Comparison of ENCODE assay signal across 10 mouse cellular contexts in genomic region chr1:87273514-87273942, GRCm38 (mm10). TPM values are rescaled to one million over a fixed set of nuclear protein-coding genes. Genes with fewer than 3 reads are reported as not detected.
DNase-seq lines count a peak whose midpoint lies in the region; ATAC-seq and TF ChIP-seq lines count a peak whose summit lies in the region.
"Had no signal": no experiment of that assay in that cellular context is flagged by ENCODE, and none has a peak within 500 bp of the region (broad histone marks: within the 10 kb centered on the region; RNA-seq: fewer than 3 reads in every experiment).

No protein-coding gene starts in this region.

- peak; percentile 73 for ATAC-seq in forebrain, postnatal 0 days
- ATAC-seq in midbrain, embryonic 16.5 days = peak; percentile 52
- no peak for ATAC-seq in midbrain, embryonic 15.5 days (replicated peaks)
- ATAC-seq in granulocyte monocyte progenitor cell, adult 5-6 weeks (replicated peaks; ENCODE audit: poor library complexity, severe bottlenecking) = no peak

- H3K27ac ChIP-seq in forebrain, postnatal 0 days (ENCODE audit: low read depth, low read length) = no peak overlapping the region
- no peak overlapping the region for H3K27ac ChIP-seq in forebrain, embryonic 10.5 days
- H3K27ac ChIP-seq in midbrain, embryonic 16.5 days (ENCODE audit: low read length) = no peak overlapping the region
- no peak overlapping the region for H3K27ac ChIP-seq in midbrain, embryonic 15.5 days
- peak overlapping the region; percentile 10; the same call in 1 of the 2 replicates for H3K27ac ChIP-seq in embryonic facial prominence, embryonic 10.5 days (replicated peaks)
- H3K27ac ChIP-seq: macrophage; stomach, embryonic 15.5 days had no signal

- no peaks in the 10 kb centered on the region for H3K4me1 ChIP-seq in forebrain, postnatal 0 days (ENCODE audit: insufficient read depth)
- peaks cover 42% of the 10 kb centered on the region for H3K4me1 ChIP-seq in forebrain, embryonic 10.5 days
- H3K4me1 ChIP-seq in midbrain, embryonic 16.5 days (ENCODE audit: control insufficient read depth, insufficient read depth, low read length) = no peaks in the 10 kb centered on the region
- peaks cover 8% of the 10 kb centered on the region; the same call in 1 of the 2 replicates for H3K4me1 ChIP-seq in midbrain, embryonic 15.5 days
- H3K4me1 ChIP-seq in embryonic facial prominence, embryonic 10.5 days = peaks cover 38% of the 10 kb centered on the region

- no peak overlapping the region for H3K9ac ChIP-seq in forebrain, postnatal 0 days
- no peak overlapping the region for H3K9ac ChIP-seq in midbrain, embryonic 16.5 days (ENCODE audit: low read depth, low read length)
- H3K9ac ChIP-seq in midbrain, embryonic 15.5 days = no peak overlapping the region
- H3K9ac ChIP-seq: stomach, embryonic 15.5 days had no signal

- H3K9me3 ChIP-seq in forebrain, postnatal 0 days (ENCODE audit: low read length) = no peaks in the 10 kb centered on the region
- no peaks in the 10 kb centered on the region for H3K9me3 ChIP-seq in forebrain, embryonic 10.5 days
- no peaks in the 10 kb centered on the region for H3K9me3 ChIP-seq in midbrain, embryonic 16.5 days (replicated peaks; ENCODE audit: control insufficient read depth, low read length, poor library complexity, severe bottlenecking)
- no peaks in the 10 kb centered on the region for H3K9me3 ChIP-seq in midbrain, embryonic 15.5 days
- H3K9me3 ChIP-seq in embryonic facial prominence, embryonic 10.5 days = no peaks in the 10 kb centered on the region
- H3K9me3 ChIP-seq: stomach, embryonic 15.5 days had no signal

- H3K4me3 ChIP-seq in forebrain, postnatal 0 days (ENCODE audit: low read depth, low read length) = no peak overlapping the region
- no peak overlapping the region for H3K4me3 ChIP-seq in forebrain, embryonic 10.5 days
- H3K4me3 ChIP-seq in midbrain, embryonic 16.5 days (ENCODE audit: low read depth, low read length) = no peak overlapping the region
- H3K4me3 ChIP-seq in midbrain, embryonic 15.5 days = no peak overlapping the region
- no peak overlapping the region for H3K4me3 ChIP-seq in embryonic facial prominence, embryonic 10.5 days
- H3K4me3 ChIP-seq: stomach, embryonic 15.5 days had no signal

- no peak for DNase-seq in forebrain, postnatal 0 days
- DNase-seq in forebrain, embryonic 10.5 days (ENCODE audit: extremely low spot score, low spot score) = no peak
- no peak for DNase-seq in embryonic facial prominence, embryonic 10.5 days (ENCODE audit: low spot score)
- DNase-seq in left cerebral cortex, postnatal 36 days (ENCODE audit: low spot score in 2 of 2) = peak; percentile 7 to 13
- no peak for DNase-seq in urinary bladder, postnatal 25 days (ENCODE audit: low spot score)

- no peak for TF ChIP-seq CTCF in forebrain, postnatal 0 days (IDR thresholded peaks at IDR 0.05; ENCODE audit: low read depth)

- no peaks in the 10 kb centered on the region for H3K36me3 ChIP-seq in forebrain, postnatal 0 days (ENCODE audit: insufficient read depth)
- no peaks in the 10 kb centered on the region for H3K36me3 ChIP-seq in forebrain, embryonic 10.5 days (replicated peaks)
- H3K36me3 ChIP-seq in midbrain, embryonic 16.5 days (ENCODE audit: control insufficient read depth, insufficient read depth, low read length) = no peaks in the 10 kb centered on the region
- no peaks in the 10 kb centered on the region for H3K36me3 ChIP-seq in midbrain, embryonic 15.5 days (replicated peaks)
- no peaks in the 10 kb centered on the region for H3K36me3 ChIP-seq in embryonic facial prominence, embryonic 10.5 days (replicated peaks)
- H3K36me3 ChIP-seq: stomach, embryonic 15.5 days had no signal

- WGBS in forebrain, postnatal 0 days = 54% methylated on average over 3 of the region's 3 CpGs
- 81% methylated on average over 3 of the region's 3 CpGs for WGBS in forebrain, embryonic 10.5 days
- WGBS in midbrain, embryonic 16.5 days = 69% methylated on average over 3 of the region's 3 CpGs
- WGBS in midbrain, embryonic 15.5 days = 63% methylated on average over 3 of the region's 3 CpGs
- 82% methylated on average over 3 of the region's 3 CpGs for whole genome bisulfite sequencing in embryonic facial prominence, embryonic 10.5 days

- no peak overlapping the region for H3K4me2 ChIP-seq in forebrain, postnatal 0 days (ENCODE audit: low read depth)
- H3K4me2 ChIP-seq in midbrain, embryonic 16.5 days (ENCODE audit: low read length) = no peak overlapping the region
- H3K4me2 ChIP-seq in midbrain, embryonic 15.5 days = no peak overlapping the region
- H3K4me2 ChIP-seq: stomach, embryonic 15.5 days had no signal

- intact Hi-C loops in left cerebral cortex, postnatal 36 days (cut with DNase I) = no loop called here

- no peaks in the 10 kb centered on the region for H3K27me3 ChIP-seq in forebrain, postnatal 0 days (ENCODE audit: insufficient read depth, low read length)
- peaks cover 42% of the 10 kb centered on the region for H3K27me3 ChIP-seq in forebrain, embryonic 10.5 days (ENCODE audit: poor library complexity, severe bottlenecking)
- H3K27me3 ChIP-seq in midbrain, embryonic 16.5 days (ENCODE audit: control insufficient read depth, insufficient read depth, low read depth, low read length) = 0 out of 2 replicates have a peak, but pooled peaks cover 4% of the 10 kb centered on the region
- H3K27me3 ChIP-seq in midbrain, embryonic 15.5 days (replicated peaks) = no peaks in the 10 kb centered on the region
- H3K27me3 ChIP-seq in embryonic facial prominence, embryonic 10.5 days (replicated peaks; ENCODE audit: low read depth, poor library complexity, severe bottlenecking) = peaks cover 35% of the 10 kb centered on the region
- H3K27me3 ChIP-seq: stomach, embryonic 15.5 days had no signal

RNA-seq across cellular contexts. Expression of gene Efhd1, which starts 9.4 kb away (rescaled TPM):
- total RNA-seq in forebrain, postnatal 0 days (2014; rRNA removed) = 1.3 TPM in 2 replicates
- polyA plus RNA-seq in forebrain, postnatal 0 days (2015; fragmentation: Nextera tagmentation; extraction: Ambion mirVana) = 1.9 and 2.2 TPM in 2 replicates
- 1.6 and 2.5 TPM in 2 replicates for polyA plus RNA-seq in forebrain, embryonic 10.5 days (2016; fragmentation: Nextera tagmentation; extraction: Ambion mirVana)
- 0.36 and 1.4 TPM in 2 replicates for polyA plus RNA-seq in midbrain, embryonic 16.5 days (2015; fragmentation: Nextera tagmentation; extraction: Ambion mirVana)
- 0.58 and 1.2 TPM in 2 replicates for polyA plus RNA-seq in midbrain, embryonic 15.5 days (2015; fragmentation: Nextera tagmentation; extraction: Ambion mirVana)
- 0.69 and 0.77 TPM in 2 replicates for polyA plus RNA-seq in embryonic facial prominence, embryonic 10.5 days (2016; fragmentation: Nextera tagmentation; extraction: Ambion mirVana)
- total RNA-seq in left cerebral cortex, postnatal 36 days (2021) = 10 to 100 TPM; 10.9 to 16.4 TPM
- total RNA-seq in granulocyte monocyte progenitor cell, adult 5-6 weeks (2014; fragmentation: Nextera tagmentation) = not detected in 2 replicates
- total RNA-seq in granulocyte monocyte progenitor cell, adult 5-6 weeks (2017) = 0.98 TPM in 1 of 2 replicates, not detected in the other

RNA-seq across cellular contexts. Expression of gene Gigyf2, which starts 53.3 kb away (rescaled TPM):
- total RNA-seq in forebrain, postnatal 0 days (2014; rRNA removed) = 69.0 and 73.4 TPM in 2 replicates
- polyA plus RNA-seq in forebrain, postnatal 0 days (2015; fragmentation: Nextera tagmentation; extraction: Ambion mirVana) = 31.9 and 44.3 TPM in 2 replicates
- polyA plus RNA-seq in forebrain, embryonic 10.5 days (2016; fragmentation: Nextera tagmentation; extraction: Ambion mirVana) = 47.4 and 52.6 TPM in 2 replicates
- 66.4 and 75.4 TPM in 2 replicates for polyA plus RNA-seq in midbrain, embryonic 16.5 days (2015; fragmentation: Nextera tagmentation; extraction: Ambion mirVana)
- polyA plus RNA-seq in midbrain, embryonic 15.5 days (2015; fragmentation: Nextera tagmentation; extraction: Ambion mirVana) = 65.9 and 72.9 TPM in 2 replicates
- polyA plus RNA-seq in embryonic facial prominence, embryonic 10.5 days (2016; fragmentation: Nextera tagmentation; extraction: Ambion mirVana) = 49.7 and 55.2 TPM in 2 replicates
- total RNA-seq in left cerebral cortex, postnatal 36 days (2021) = 100 to 1,000 TPM; 106 to 121 TPM
- 62.5 and 69.5 TPM in 2 replicates for total RNA-seq in granulocyte monocyte progenitor cell, adult 5-6 weeks (2014; fragmentation: Nextera tagmentation)
- total RNA-seq in granulocyte monocyte progenitor cell, adult 5-6 weeks (2017) = 64.4 and 81.0 TPM in 2 replicates

RNA-seq across cellular contexts. Expression of gene Eif4e2, which starts 59.8 kb away (rescaled TPM):
- 71.5 and 81.7 TPM in 2 replicates for total RNA-seq in forebrain, postnatal 0 days (2014; rRNA removed)
- 77.6 and 87.5 TPM in 2 replicates for polyA plus RNA-seq in forebrain, postnatal 0 days (2015; fragmentation: Nextera tagmentation; extraction: Ambion mirVana)
- polyA plus RNA-seq in forebrain, embryonic 10.5 days (2016; fragmentation: Nextera tagmentation; extraction: Ambion mirVana) = 162 and 168 TPM in 2 replicates
- 86.6 and 92.5 TPM in 2 replicates for polyA plus RNA-seq in midbrain, embryonic 16.5 days (2015; fragmentation: Nextera tagmentation; extraction: Ambion mirVana)
- polyA plus RNA-seq in midbrain, embryonic 15.5 days (2015; fragmentation: Nextera tagmentation; extraction: Ambion mirVana) = 91.7 and 95.4 TPM in 2 replicates
- polyA plus RNA-seq in embryonic facial prominence, embryonic 10.5 days (2016; fragmentation: Nextera tagmentation; extraction: Ambion mirVana) = 175 and 185 TPM in 2 replicates
- total RNA-seq in left cerebral cortex, postnatal 36 days (2021) = 10 to 100 TPM; 55.5 to 63.1 TPM
- 82.9 and 93.1 TPM in 2 replicates for total RNA-seq in granulocyte monocyte progenitor cell, adult 5-6 weeks (2014; fragmentation: Nextera tagmentation)
- total RNA-seq in granulocyte monocyte progenitor cell, adult 5-6 weeks (2017) = 137 and 140 TPM in 2 replicates

Comparison
In these comparisons a context has a peak if more than half of its experiments do, and no peak if none do; other contexts are left out.
1. ATAC-seq: peak in forebrain, postnatal 0 days (single experiment) and midbrain, embryonic 16.5 days (single experiment); none in midbrain, embryonic 15.5 days (single experiment) and granulocyte monocyte progenitor cell, adult 5-6 weeks (single experiment).
2. DNase-seq: peak in left cerebral cortex, postnatal 36 days (2 of 2); none in forebrain, postnatal 0 days (single experiment), forebrain, embryonic 10.5 days (single experiment), embryonic facial prominence, embryonic 10.5 days (single experiment) and urinary bladder, postnatal 25 days (single experiment).